In the genomic region with DNA sequence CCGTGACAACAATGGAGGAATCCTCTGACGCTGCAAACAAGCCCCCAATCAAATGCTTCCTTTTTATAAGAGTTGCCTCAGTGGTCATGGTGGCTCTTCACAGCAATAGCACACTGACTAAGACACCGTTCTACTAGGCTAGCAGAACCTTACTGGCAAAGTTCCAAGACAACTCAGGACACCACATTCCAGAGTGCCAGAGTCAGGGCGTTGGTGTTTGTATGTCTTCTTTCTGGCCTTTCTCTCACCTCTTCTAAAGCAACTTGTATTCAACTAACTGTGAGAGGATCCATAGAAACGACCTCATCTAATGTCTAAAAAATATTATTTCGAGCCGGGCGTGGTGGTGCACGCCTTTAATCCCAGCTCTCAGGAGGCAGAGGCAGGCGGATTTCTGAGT, we compare ENCODE assay signal across 14 mouse cellular contexts. TPM values are rescaled to one million over a fixed set of nuclear protein-coding genes. Genes with fewer than 3 reads are reported as not detected.
DNase-seq lines count a peak whose midpoint lies in the region; ATAC-seq and TF ChIP-seq lines count a peak whose summit lies in the region.
"Had no signal": no experiment of that assay in that cellular context is flagged by ENCODE, and none has a peak within 500 bp of the region (broad histone marks: within the 10 kb centered on the region; RNA-seq: fewer than 3 reads in every experiment).

No protein-coding gene starts in this region.

- no peak for TF ChIP-seq CTCF in bone marrow, adult 2 months (IDR thresholded peaks at IDR 0.05; ENCODE audit: control insufficient read depth, insufficient read depth, low read length)
- no peak for TF ChIP-seq CTCF in liver, postnatal 0 days (IDR thresholded peaks at IDR 0.05; ENCODE audit: low read depth)

- H3K4me3 ChIP-seq in kidney, embryonic 15.5 days (replicated peaks): no peak overlapping the region
- no peak overlapping the region for H3K4me3 ChIP-seq in kidney, embryonic 14.5 days (ENCODE audit: low read length)
- H3K4me3 ChIP-seq in bone marrow, adult 2 months (replicated peaks; ENCODE audit: control insufficient read depth, low read depth, low read length): no peak overlapping the region
- no peak overlapping the region for H3K4me3 ChIP-seq in liver, postnatal 0 days (ENCODE audit: low read depth, low read length)
- H3K4me3 ChIP-seq: forebrain, embryonic 10.5 days; hindbrain, embryonic 10.5 days; layer of hippocampus, adult 2 months; limb, embryonic 10.5 days had no signal

- peaks cover 20% of the 10 kb centered on the region for H3K4me1 ChIP-seq in kidney, embryonic 15.5 days
- H3K4me1 ChIP-seq in kidney, embryonic 14.5 days (ENCODE audit: control insufficient read depth, insufficient read depth, low read length): 0 out of 2 replicates have a peak, but pooled peaks cover 5% of the 10 kb centered on the region
- H3K4me1 ChIP-seq in bone marrow, adult 2 months (ENCODE audit: control insufficient read depth, insufficient read depth, low read length): no peaks in the 10 kb centered on the region; the same call in 1 of the 2 replicates
- peaks cover 47% of the 10 kb centered on the region for H3K4me1 ChIP-seq in liver, postnatal 0 days (ENCODE audit: insufficient read depth)
- H3K4me1 ChIP-seq: forebrain, embryonic 10.5 days had no signal

- no peaks in the 10 kb centered on the region for H3K36me3 ChIP-seq in kidney, embryonic 15.5 days
- H3K36me3 ChIP-seq in kidney, embryonic 14.5 days (ENCODE audit: control insufficient read depth, insufficient read depth, low read length): no peaks in the 10 kb centered on the region
- peaks cover 26% of the 10 kb centered on the region for H3K36me3 ChIP-seq in liver, postnatal 0 days (replicated peaks; ENCODE audit: insufficient read depth, low read length)
- H3K36me3 ChIP-seq: forebrain, embryonic 10.5 days; hindbrain, embryonic 10.5 days; limb, embryonic 10.5 days had no signal

- peak; percentile 66 for DNase-seq in ES-CJ7 (ENCODE audit: low read depth, low spot score)
- no peak for DNase-seq in liver, postnatal 0 days
- DNase-seq in layer of hippocampus, adult 9-10 months (ENCODE audit: low spot score): no peak
- no peak for DNase-seq in retina, embryonic 14.5 days (ENCODE audit: low spot score)
- DNase-seq: adrenal gland, postnatal 14 days; cerebellum, adult 8-10 months had no signal

- no peaks in the 10 kb centered on the region for H3K9me3 ChIP-seq in kidney, embryonic 15.5 days (replicated peaks)
- no peaks in the 10 kb centered on the region for H3K9me3 ChIP-seq in kidney, embryonic 14.5 days (ENCODE audit: control insufficient read depth, low read length)
- H3K9me3 ChIP-seq in liver, postnatal 0 days (ENCODE audit: low read length): no peaks in the 10 kb centered on the region
- H3K9me3 ChIP-seq: forebrain, embryonic 10.5 days; G1E; hindbrain, embryonic 10.5 days; limb, embryonic 10.5 days had no signal

- no peak for ATAC-seq in kidney, embryonic 15.5 days (replicated peaks; ENCODE audit: low FRiP score)
- no peak for ATAC-seq in kidney, embryonic 14.5 days (ENCODE audit: low FRiP score, low TSS enrichment)
- ATAC-seq in liver, postnatal 0 days: no peak

- H3K27ac ChIP-seq in kidney, embryonic 15.5 days: peak overlapping the region; percentile 84; the same call in 1 of the 2 replicates
- no peak overlapping the region for H3K27ac ChIP-seq in kidney, embryonic 14.5 days (ENCODE audit: low read depth, low read length)
- peak overlapping the region; percentile 36; the same call in 1 of the 2 replicates for H3K27ac ChIP-seq in bone marrow, adult 2 months (ENCODE audit: control insufficient read depth, insufficient read depth, low read depth, low read length, poor library complexity)
- H3K27ac ChIP-seq in liver, postnatal 0 days (ENCODE audit: low read depth): peak overlapping the region; percentile 97
- H3K27ac ChIP-seq: forebrain, embryonic 10.5 days; hindbrain, embryonic 10.5 days; limb, embryonic 10.5 days had no signal

- no peak for TF ChIP-seq POLR2A in bone marrow, adult 2 months (IDR thresholded peaks at IDR 0.05; ENCODE audit: borderline replicate concordance, control insufficient read depth, low read depth, low read length)

- H3K9ac ChIP-seq in kidney, embryonic 15.5 days: no peak overlapping the region
- H3K9ac ChIP-seq in kidney, embryonic 14.5 days (ENCODE audit: low read depth, low read length): no peak overlapping the region
- H3K9ac ChIP-seq in liver, postnatal 0 days (replicated peaks): no peak overlapping the region

- no peak for TF ChIP-seq EP300 in liver, postnatal 0 days (IDR thresholded peaks at IDR 0.05; ENCODE audit: low read depth)

- no peak overlapping the region for H3K4me2 ChIP-seq in kidney, embryonic 15.5 days
- no peak overlapping the region for H3K4me2 ChIP-seq in kidney, embryonic 14.5 days (replicated peaks; ENCODE audit: low read depth, low read length)
- H3K4me2 ChIP-seq in liver, postnatal 0 days (ENCODE audit: low read depth, low read length): no peak overlapping the region

- WGBS in kidney, embryonic 15.5 days: 75% methylated on average over 10 of the region's 10 CpGs
- 79% methylated on average over 10 of the region's 10 CpGs for WGBS in kidney, embryonic 14.5 days
- WGBS in bone marrow, adult 2 months: 78% methylated on average over 10 of the region's 10 CpGs
- 68% methylated on average over 10 of the region's 10 CpGs for WGBS in liver, postnatal 0 days (ENCODE audit: insufficient replicate concordance)

- no peaks in the 10 kb centered on the region for H3K27me3 ChIP-seq in kidney, embryonic 15.5 days
- no peaks in the 10 kb centered on the region for H3K27me3 ChIP-seq in kidney, embryonic 14.5 days (ENCODE audit: control insufficient read depth, insufficient read depth, low read length)
- H3K27me3 ChIP-seq in liver, postnatal 0 days (ENCODE audit: insufficient read depth, low read length): no peaks in the 10 kb centered on the region

RNA-seq across cellular contexts. Expression of a gene that starts 24.3 kb away (rescaled TPM):
- polyA plus RNA-seq in kidney, embryonic 15.5 days (2015; fragmentation: Nextera tagmentation; extraction: Ambion mirVana): 14.5 and 16.4 TPM in 2 replicates
- polyA plus RNA-seq in kidney, embryonic 14.5 days (2014; fragmentation: Nextera tagmentation; extraction: Ambion mirVana): 11.5 and 13.2 TPM in 2 replicates
- 19.8 and 33.7 TPM in 2 replicates for polyA plus RNA-seq in bone marrow, adult 2 months (2011; ENCODE audit: insufficient read depth, insufficient read length, low replicate concordance, missing spikeins)
- 20.4 and 20.6 TPM in 2 replicates for polyA plus RNA-seq in liver, postnatal 0 days (2015; fragmentation: Nextera tagmentation; extraction: Ambion mirVana)

RNA-seq across cellular contexts. Expression of a gene that starts 43.2 kb away (rescaled TPM):
- polyA plus RNA-seq in kidney, embryonic 15.5 days (2015; fragmentation: Nextera tagmentation; extraction: Ambion mirVana): 4.3 and 4.6 TPM in 2 replicates
- 3.2 and 5.3 TPM in 2 replicates for polyA plus RNA-seq in kidney, embryonic 14.5 days (2014; fragmentation: Nextera tagmentation; extraction: Ambion mirVana)
- 1.9 and 2.0 TPM in 2 replicates for polyA plus RNA-seq in bone marrow, adult 2 months (2011; ENCODE audit: insufficient read depth, insufficient read length, low replicate concordance, missing spikeins)
- 0.53 and 0.60 TPM in 2 replicates for polyA plus RNA-seq in liver, postnatal 0 days (2015; fragmentation: Nextera tagmentation; extraction: Ambion mirVana)

RNA-seq across cellular contexts. Expression of a gene that starts 50.2 kb away (rescaled TPM):
- not detected in 2 replicates for polyA plus RNA-seq in kidney, embryonic 15.5 days (2015; fragmentation: Nextera tagmentation; extraction: Ambion mirVana)
- polyA plus RNA-seq in kidney, embryonic 14.5 days (2014; fragmentation: Nextera tagmentation; extraction: Ambion mirVana): not detected in 2 replicates
- polyA plus RNA-seq in bone marrow, adult 2 months (2011; ENCODE audit: insufficient read depth, insufficient read length, low replicate concordance, missing spikeins): not detected in 2 replicates
- polyA plus RNA-seq in liver, postnatal 0 days (2015; fragmentation: Nextera tagmentation; extraction: Ambion mirVana): 0.31 and 0.39 TPM in 2 replicates
- polyA plus RNA-seq: forebrain, embryonic 10.5 days; G1E; hindbrain, embryonic 10.5 days; limb, embryonic 10.5 days had no signal

RNA-seq across cellular contexts. Expression of a gene that starts 53.4 kb away (rescaled TPM):
- polyA plus RNA-seq in kidney, embryonic 15.5 days (2015; fragmentation: Nextera tagmentation; extraction: Ambion mirVana): 17.2 and 18.3 TPM in 2 replicates
- 12.1 and 14.5 TPM in 2 replicates for polyA plus RNA-seq in kidney, embryonic 14.5 days (2014; fragmentation: Nextera tagmentation; extraction: Ambion mirVana)
- polyA plus RNA-seq in bone marrow, adult 2 months (2011; ENCODE audit: insufficient read depth, insufficient read length, low replicate concordance, missing spikeins): 2.7 and 7.2 TPM in 2 replicates
- polyA plus RNA-seq in liver, postnatal 0 days (2015; fragmentation: Nextera tagmentation; extraction: Ambion mirVana): 2.6 and 2.7 TPM in 2 replicates

RNA-seq across cellular contexts. Expression of a gene that starts 56.7 kb away (rescaled TPM):
- not detected in 2 replicates for polyA plus RNA-seq in kidney, embryonic 15.5 days (2015; fragmentation: Nextera tagmentation; extraction: Ambion mirVana)
- polyA plus RNA-seq in kidney, embryonic 14.5 days (2014; fragmentation: Nextera tagmentation; extraction: Ambion mirVana): not detected in 2 replicates
- polyA plus RNA-seq in bone marrow, adult 2 months (2011; ENCODE audit: insufficient read depth, insufficient read length, low replicate concordance, missing spikeins): 11.6 TPM in 1 of 2 replicates, not detected in the other
- polyA plus RNA-seq in liver, postnatal 0 days (2015; fragmentation: Nextera tagmentation; extraction: Ambion mirVana): not detected in 2 replicates
- polyA plus RNA-seq: forebrain, embryonic 10.5 days; G1E; hindbrain, embryonic 10.5 days; limb, embryonic 10.5 days had no signal
